Mouse (Mus musculus): ENCODE measurements around the gene Dnaaf2. TPM values are rescaled to one million over a fixed set of nuclear protein-coding genes. Genes with fewer than 3 reads are reported as not detected.
A peak's percentile ranks its signal among the peaks of the same experiment; 100 is the strongest.
"Not testable (repeated sequence)": the region's sequence is repeated elsewhere in the genome, so short reads cannot be mapped to it uniquely, and the experiment has no call there.

Dnaaf2 gene
- total and polyA plus RNA-seq, 3 experiments, result 0.50 to 0.94 (median 0.80) TPM

DNA sequence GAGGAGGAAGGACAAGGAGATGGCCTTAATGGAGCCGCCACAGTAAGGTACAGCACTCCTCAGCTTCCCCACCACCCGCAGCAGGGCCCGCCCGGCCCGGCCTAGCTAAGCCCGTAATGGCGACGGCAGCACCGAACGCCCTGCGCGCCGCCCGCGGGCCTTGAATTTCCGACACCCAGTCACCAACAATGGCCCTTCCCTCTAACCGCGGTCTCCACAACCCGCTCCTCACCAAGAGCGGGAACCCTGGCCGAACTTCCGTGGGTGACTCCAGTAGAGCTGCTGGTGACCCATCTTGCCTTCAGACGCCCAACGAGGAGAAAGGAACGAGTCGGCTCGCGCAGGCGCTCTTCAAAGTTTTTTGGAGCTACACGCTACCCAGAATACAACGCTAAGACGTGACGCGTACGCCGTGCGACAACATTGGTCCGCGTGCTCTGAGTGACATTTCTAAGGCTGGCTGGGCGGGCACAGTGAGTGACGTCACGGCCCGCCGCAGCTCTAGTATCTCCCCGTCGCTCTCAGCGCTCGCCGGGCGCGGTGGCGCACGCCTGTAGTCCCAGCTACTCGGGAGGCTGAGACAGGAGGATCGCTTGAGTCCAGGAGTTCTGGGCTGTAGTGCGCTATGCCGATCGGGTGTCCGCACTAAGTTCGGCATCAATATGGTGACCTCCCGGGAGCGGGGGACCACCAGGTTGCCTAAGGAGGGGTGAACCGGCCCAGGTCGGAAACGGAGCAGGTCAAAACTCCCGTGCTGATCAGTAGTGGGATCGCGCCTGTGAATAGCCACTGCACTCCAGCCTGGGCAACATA is 39.3 kb downstream of the Dnaaf2 start, which contains the start of gene Rps29:
Rps29 (minus strand) TSS at position 422 of the 813 bp plus-strand sequence.
- peaks cover 16% of the 10 kb centered on the region for H3K36me3 ChIP-seq (ENCODE audit: control insufficient read depth, insufficient read depth, low read length)
- peak within 1 kb of the TSS; percentile 79 for H3K4me3 ChIP-seq
- H3K79me2 ChIP-seq (replicated peaks; ENCODE audit: control insufficient read depth, insufficient read depth, low read length); H3K4me1 ChIP-seq (ENCODE audit: control insufficient read depth, insufficient read depth, low read length); H3K27me3 ChIP-seq (ENCODE audit: control insufficient read depth, insufficient read depth, low read length): not testable (repeated sequence)
- peak within 1 kb of the TSS; percentile 96 for H3K27ac ChIP-seq
- H3K9ac ChIP-seq (ENCODE audit: low read depth, low read length), result peak within 1 kb of the TSS; percentile 73
- DNase-seq, result peak; percentile 97 to 99
- TF ChIP-seq EP300 (IDR thresholded peaks at IDR 0.05; ENCODE audit: insufficient read depth, low read depth, low read length) (0 out of 2 replicates have a peak, but pooled peaks have one; percentile 2), POLR2A (IDR thresholded peaks at IDR 0.05; ENCODE audit: insufficient read depth, low read depth, low read length) (peak; percentile 96)
- under 1% methylated on average over 57 of the region's 68 CpGs for WGBS
- intact Hi-C loops (cut with DNase I), result loop anchor here (2.0 kb wide), 1 partner anchor 26 kb away; the partner anchor contains the start of genes Mgat2 and Rpl36al

DNA sequence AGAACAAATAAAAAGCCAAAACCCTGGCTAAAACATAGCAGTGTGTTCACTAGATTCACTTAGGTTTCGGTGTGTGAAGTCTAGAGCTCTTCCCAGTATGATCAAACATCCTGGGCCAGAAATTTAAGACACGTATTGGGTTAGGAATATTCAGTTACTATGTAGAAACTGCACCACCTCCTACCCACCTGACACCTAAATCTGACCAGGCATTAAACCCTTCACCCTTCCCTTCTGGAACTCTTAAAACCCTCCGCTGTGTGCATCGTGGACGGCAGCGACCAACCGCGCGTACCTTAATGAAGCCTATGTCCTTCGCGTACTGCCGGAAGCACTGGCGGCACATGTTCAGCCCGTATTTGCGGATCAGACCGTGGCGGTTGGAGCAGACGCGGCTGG is 39.9 kb downstream of the Dnaaf2 start:
- Histone ChIP-seq H3K27me3 (ENCODE audit: control insufficient read depth, insufficient read depth, low read length) (no peaks in the 10 kb centered on the region), H3K79me2 (replicated peaks; ENCODE audit: control insufficient read depth, insufficient read depth, low read length) (no peaks in the 10 kb centered on the region), H3K9ac (ENCODE audit: low read depth, low read length) (peak overlapping the region; percentile 73), H3K36me3 (ENCODE audit: control insufficient read depth, insufficient read depth, low read length) (peaks cover 16% of the 10 kb centered on the region), H3K4me1 (ENCODE audit: control insufficient read depth, insufficient read depth, low read length) (peaks cover 3% of the 10 kb centered on the region; the same call in 1 of the 2 replicates), H3K4me3 (peak overlapping the region; percentile 79), H3K27ac (peak overlapping the region; percentile 96)
- intact Hi-C loops (cut with DNase I), result loop anchor here (2.0 kb wide), 1 partner anchor 26 kb away; the partner anchor contains the start of genes Mgat2 and Rpl36al
- WGBS, result under 1% methylated on average over 19 of the region's 19 CpGs
- DNase-seq, result no peak
- TF ChIP-seq CTCF (IDR thresholded peaks at IDR 0.05), result no peak
- TF ChIP-seq POLR2A (IDR thresholded peaks at IDR 0.05; ENCODE audit: insufficient read depth, low read depth, low read length), result no peak
- no peak for TF ChIP-seq EP300 (IDR thresholded peaks at IDR 0.05; ENCODE audit: insufficient read depth, low read depth, low read length)

DNA sequence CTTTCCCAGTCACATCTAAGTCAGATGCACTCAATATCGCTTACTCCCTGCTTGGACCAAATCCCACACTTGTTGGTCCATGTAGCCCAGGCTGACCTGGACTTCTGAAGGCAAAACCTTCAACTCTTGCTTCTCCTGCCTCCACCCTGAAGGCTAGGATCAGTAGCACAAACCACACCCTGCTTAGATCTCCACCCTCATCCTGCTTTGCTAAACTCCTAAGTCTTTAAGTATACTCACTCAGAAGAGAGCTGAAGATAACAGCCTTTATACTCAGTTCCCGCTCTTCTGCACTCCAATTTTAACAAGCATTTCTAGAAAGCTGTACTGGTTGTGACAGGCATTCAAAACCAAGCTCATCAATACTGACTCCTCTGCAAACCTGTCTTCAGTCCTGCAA is 41.1 kb downstream of the Dnaaf2 start:
- H3K27me3 ChIP-seq (ENCODE audit: control insufficient read depth, insufficient read depth, low read length), result no peaks in the 10 kb centered on the region
- no peak for DNase-seq
- TF ChIP-seq EP300 (IDR thresholded peaks at IDR 0.05; ENCODE audit: insufficient read depth, low read depth, low read length) (no peak), POLR2A (IDR thresholded peaks at IDR 0.05; ENCODE audit: insufficient read depth, low read depth, low read length) (0 out of 2 replicates have a peak, but pooled peaks have one; percentile 26), CTCF (IDR thresholded peaks at IDR 0.05) (no peak)
- H3K4me3 ChIP-seq, result no peak overlapping the region
- no peaks in the 10 kb centered on the region for H3K79me2 ChIP-seq (replicated peaks; ENCODE audit: control insufficient read depth, insufficient read depth, low read length)
- H3K4me1 ChIP-seq (ENCODE audit: control insufficient read depth, insufficient read depth, low read length), result peaks cover 3% of the 10 kb centered on the region; the same call in 1 of the 2 replicates
- H3K36me3 ChIP-seq (ENCODE audit: control insufficient read depth, insufficient read depth, low read length), result peaks cover 16% of the 10 kb centered on the region
- H3K27ac ChIP-seq, result no peak overlapping the region
- intact Hi-C loops (cut with DNase I), result no loop called here
- no peak overlapping the region for H3K9ac ChIP-seq (ENCODE audit: low read depth, low read length)
- WGBS, result 96% methylated on average over 2 of the region's 2 CpGs

DNA sequence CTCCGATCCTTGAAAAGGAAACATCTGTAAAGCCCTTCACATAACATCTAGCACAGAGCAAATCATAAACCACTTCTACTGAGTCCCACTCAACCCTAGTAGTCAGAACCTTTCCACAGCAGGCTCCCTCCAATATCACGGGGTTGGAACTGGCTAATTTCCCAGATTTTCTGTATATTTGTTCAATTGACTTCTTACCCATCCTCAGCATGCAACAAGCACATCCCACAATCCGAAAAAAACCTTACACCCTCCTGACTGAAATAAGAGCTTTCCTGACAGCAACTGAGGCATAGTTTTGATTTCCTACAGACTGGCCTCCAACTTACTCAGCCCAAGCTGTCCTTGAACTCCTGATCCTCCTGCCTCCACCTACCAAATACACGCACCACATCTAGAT is 41.8 kb downstream of the Dnaaf2 start:
- intact Hi-C loops (cut with DNase I), result no loop called here
- WGBS, result 85% methylated on average over 4 of the region's 4 CpGs

DNA sequence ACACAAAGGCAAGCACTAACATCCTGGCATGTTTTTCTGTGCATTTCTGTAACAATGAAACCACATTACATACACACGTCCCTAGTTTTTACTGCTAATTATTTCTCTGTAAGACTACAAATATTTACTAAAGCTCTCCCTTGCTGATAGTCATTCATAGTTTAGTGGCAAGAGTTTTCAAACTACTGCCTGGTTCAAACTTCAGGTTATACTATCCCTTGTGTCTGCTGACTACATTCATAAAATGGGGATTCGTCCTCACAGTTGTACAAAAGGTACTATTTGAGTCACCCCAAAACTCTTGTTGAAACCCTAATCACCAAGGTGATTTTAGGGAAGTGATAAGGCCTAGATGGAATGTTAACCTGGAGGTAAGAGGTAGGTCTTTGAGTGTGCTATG is 42.3 kb downstream of the Dnaaf2 start:
- no peak for DNase-seq

More for the DNA sequence above, 41.8 kb downstream of the Dnaaf2 start:
- Histone ChIP-seq H3K4me1 (ENCODE audit: control insufficient read depth, insufficient read depth, low read length) (peaks cover 3% of the 10 kb centered on the region; the same call in 1 of the 2 replicates), H3K9ac (ENCODE audit: low read depth, low read length) (no peak overlapping the region), H3K36me3 (ENCODE audit: control insufficient read depth, insufficient read depth, low read length) (peaks cover 16% of the 10 kb centered on the region), H3K27ac (no peak overlapping the region), H3K79me2 (replicated peaks; ENCODE audit: control insufficient read depth, insufficient read depth, low read length) (no peaks in the 10 kb centered on the region), H3K4me3 (no peak overlapping the region), H3K27me3 (ENCODE audit: control insufficient read depth, insufficient read depth, low read length) (no peaks in the 10 kb centered on the region)
- TF ChIP-seq EP300 (IDR thresholded peaks at IDR 0.05; ENCODE audit: insufficient read depth, low read depth, low read length) (no peak), CTCF (IDR thresholded peaks at IDR 0.05) (no peak), POLR2A (IDR thresholded peaks at IDR 0.05; ENCODE audit: insufficient read depth, low read depth, low read length) (no peak)
- DNase-seq, result no peak

DNA sequence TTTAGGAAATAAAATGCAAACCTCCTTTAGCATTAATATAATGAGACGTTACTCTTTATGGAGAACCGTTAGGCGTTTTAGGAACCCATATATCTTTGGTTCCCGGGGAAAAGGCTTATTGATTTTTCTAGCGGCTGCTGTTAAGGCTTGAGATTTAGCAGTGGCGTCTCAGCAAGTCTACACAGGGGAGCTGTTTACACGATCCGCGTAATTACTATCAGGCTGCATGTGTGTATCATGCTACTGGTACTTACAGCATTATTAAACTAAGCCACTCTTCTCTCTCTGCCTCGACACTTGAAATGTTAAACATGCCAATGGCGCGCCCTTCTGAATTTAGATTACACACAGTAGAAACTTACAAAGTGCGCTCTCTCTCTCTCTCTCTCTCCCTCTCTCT is 48.2 kb downstream of the Dnaaf2 start:
- Histone ChIP-seq H3K4me3 (no peak overlapping the region), H3K27me3 (ENCODE audit: control insufficient read depth, insufficient read depth, low read length) (no peaks in the 10 kb centered on the region), H3K27ac (no peak overlapping the region), H3K4me1 (ENCODE audit: control insufficient read depth, insufficient read depth, low read length) (no peaks in the 10 kb centered on the region), H3K36me3 (ENCODE audit: control insufficient read depth, insufficient read depth, low read length) (no peaks in the 10 kb centered on the region), H3K79me2 (replicated peaks; ENCODE audit: control insufficient read depth, insufficient read depth, low read length) (no peaks in the 10 kb centered on the region), H3K9ac (ENCODE audit: low read depth, low read length) (no peak overlapping the region)
- DNase-seq, result no peak
- 82% methylated on average over 13 of the region's 13 CpGs for WGBS
- intact Hi-C loops (cut with DNase I), result no loop called here
- TF ChIP-seq EP300 (IDR thresholded peaks at IDR 0.05; ENCODE audit: insufficient read depth, low read depth, low read length) (no peak), CTCF (IDR thresholded peaks at IDR 0.05) (no peak), POLR2A (IDR thresholded peaks at IDR 0.05; ENCODE audit: insufficient read depth, low read depth, low read length) (no peak)

More for the DNA sequence above, 42.3 kb downstream of the Dnaaf2 start:
- whole genome bisulfite sequencing, result 77% methylated on average over 2 of the region's 2 CpGs
- H3K4me1 ChIP-seq (ENCODE audit: control insufficient read depth, insufficient read depth, low read length), result peaks cover 3% of the 10 kb centered on the region; the same call in 1 of the 2 replicates
- H3K4me3 ChIP-seq, result no peak overlapping the region
- H3K27ac ChIP-seq, result no peak overlapping the region
- peaks cover 16% of the 10 kb centered on the region for H3K36me3 ChIP-seq (ENCODE audit: control insufficient read depth, insufficient read depth, low read length)
- intact Hi-C loops (cut with DNase I), result no loop called here
- H3K27me3 ChIP-seq (ENCODE audit: control insufficient read depth, insufficient read depth, low read length), result no peaks in the 10 kb centered on the region
- no peaks in the 10 kb centered on the region for H3K79me2 ChIP-seq (replicated peaks; ENCODE audit: control insufficient read depth, insufficient read depth, low read length)
- TF ChIP-seq EP300 (IDR thresholded peaks at IDR 0.05; ENCODE audit: insufficient read depth, low read depth, low read length), result no peak
- TF ChIP-seq POLR2A (IDR thresholded peaks at IDR 0.05; ENCODE audit: insufficient read depth, low read depth, low read length), result no peak
- no peak for TF ChIP-seq CTCF (IDR thresholded peaks at IDR 0.05)
- no peak overlapping the region for H3K9ac ChIP-seq (ENCODE audit: low read depth, low read length)
